Mouse (Mus musculus) MEL (cell line): ENCODE measurements around the gene Gtf2ird1.

Source experiments
- CTCF ChIP-seq, 3 experiments: IDR thresholded peaks in 2 of 3; conservative IDR thresholded peaks in 1 of 3; 2 replicates each; pipeline ENCODE4 v1.5.1; 2011 to 2012; ENCODE audit warnings: low read length in 3 of 3, low read depth in 2 of 3, mild to moderate bottlenecking in 2 of 3, improper control_type of control experiment in 1 of 3, inconsistent platforms in 1 of 3, mixed read lengths in 1 of 3, moderate library complexity in 1 of 3; ENCODE audit not compliant: control insufficient read depth in 1 of 3, insufficient read depth in 1 of 3, poor library complexity in 1 of 3, severe bottlenecking in 1 of 3
- ELF1 ChIP-seq: IDR thresholded peaks from 2 replicates; pipeline ENCODE4 v1.6.1; 2014; ENCODE audit warnings: low read depth, mild to moderate bottlenecking, inconsistent platforms, low read length, improper control_type of control experiment, moderate library complexity
- EP300 ChIP-seq, 2 experiments: IDR thresholded peaks; 2 replicates each; pipeline ENCODE4 v1.6.1; 2011; ENCODE audit warnings: improper control_type of control experiment in 2 of 2, low read length in 2 of 2, low read depth in 1 of 2, mild to moderate bottlenecking in 1 of 2
- ETS1 ChIP-seq: IDR thresholded peaks from 2 replicates; pipeline ENCODE4 v1.6.1; 2012; ENCODE audit warnings: low read depth, mild to moderate bottlenecking, inconsistent platforms, low read length, improper control_type of control experiment, moderate library complexity
- KAT2A ChIP-seq: conservative IDR thresholded peaks from 2 replicates; pipeline ENCODE4 v1.6.1; 2012; ENCODE audit warnings: low read depth, low read length, improper control_type of control experiment, inconsistent platforms
- MAFK ChIP-seq: IDR thresholded peaks from 2 replicates; pipeline ENCODE4 v1.6.1; 2011; ENCODE audit warnings: low read depth, mild to moderate bottlenecking, low read length, improper control_type of control experiment, borderline replicate concordance
- MAX ChIP-seq: IDR thresholded peaks from 2 replicates; pipeline ENCODE4 v1.6.1; 2011; ENCODE audit warnings: low read length, improper control_type of control experiment
- POLR2A ChIP-seq, 2 experiments: IDR thresholded peaks; 2 replicates each; pipeline ENCODE4 v1.6.1; 2011 to 2012; ENCODE audit warnings: low read length in 2 of 2, mild to moderate bottlenecking in 2 of 2, control low read depth in 1 of 2, improper control_type of control experiment in 1 of 2, low read depth in 1 of 2, moderate library complexity in 1 of 2; ENCODE audit not compliant: control insufficient read depth in 1 of 2, insufficient read depth in 1 of 2, poor library complexity in 1 of 2
- SIN3A ChIP-seq: IDR thresholded peaks from 2 replicates; pipeline ENCODE4 v1.6.1; 2012; ENCODE audit warnings: low read length, improper control_type of control experiment, inconsistent platforms
- SMC3 ChIP-seq: IDR thresholded peaks from 2 replicates; pipeline ENCODE4 v1.6.1; 2011; ENCODE audit warnings: low read depth, low read length, improper control_type of control experiment
- TAL1 ChIP-seq: IDR thresholded peaks from 2 replicates; pipeline ENCODE4 v1.6.1; 2012; ENCODE audit warnings: mild to moderate bottlenecking, inconsistent platforms, low read length, moderate library complexity, mixed read lengths
- TCF12 ChIP-seq: IDR thresholded peaks from 2 replicates; pipeline ENCODE4 v1.6.1; 2014; ENCODE audit warnings: low read depth, mild to moderate bottlenecking, inconsistent platforms, low read length, improper control_type of control experiment, moderate library complexity
- USF2 ChIP-seq, 2 experiments: IDR thresholded peaks; 2 replicates each; pipeline ENCODE4 v1.6.1; 2011 to 2012; ENCODE audit warnings: improper control_type of control experiment in 2 of 2, low read length in 2 of 2, borderline replicate concordance in 1 of 2, inconsistent platforms in 1 of 2, low read depth in 1 of 2, mild to moderate bottlenecking in 1 of 2; ENCODE audit not compliant: insufficient read depth in 1 of 2
- ZKSCAN1 ChIP-seq: IDR thresholded peaks from 2 replicates; pipeline ENCODE4 v1.6.1; 2012; ENCODE audit warnings: low read depth, mild to moderate bottlenecking, inconsistent platforms, low read length, improper control_type of control experiment, moderate library complexity

GRCm38 (mm10) chr5:134397434-134398163 is 58.9 kb downstream of the Gtf2ird1 start:
- no peak for TF ChIP-seq ZKSCAN1
- TF ChIP-seq TAL1 = no peak
- no peak for TF ChIP-seq SMC3
- TF ChIP-seq KAT2A = no peak
- no peak for TF ChIP-seq POLR2A (IDR thresholded peaks at IDR 0.05; ENCODE audit: control insufficient read depth in 1 of 2, insufficient read depth in 1 of 2, low read depth in 1 of 2, low read length in 2 of 2, poor library complexity in 1 of 2)
- no peak for TF ChIP-seq MAFK
- no peak for TF ChIP-seq CTCF (IDR thresholded peaks at IDR 0.05 in 2 of 3, conservative IDR thresholded peaks at IDR 0.05 in 1 of 3; ENCODE audit: control insufficient read depth in 1 of 3, insufficient read depth in 1 of 3, low read depth in 2 of 3, low read length in 3 of 3, poor library complexity in 1 of 3, severe bottlenecking in 1 of 3)
- TF ChIP-seq MAX = no peak
- no peak for TF ChIP-seq EP300 (IDR thresholded peaks at IDR 0.05; ENCODE audit: low read depth in 1 of 2, low read length in 2 of 2)
- TF ChIP-seq SIN3A = no peak
- no peak for TF ChIP-seq TCF12
- TF ChIP-seq USF2 (IDR thresholded peaks at IDR 0.05; ENCODE audit: borderline replicate concordance in 1 of 2, insufficient read depth in 1 of 2, low read depth in 1 of 2, low read length in 2 of 2) = no peak
- TF ChIP-seq ELF1 = no peak
- TF ChIP-seq ETS1 = no peak
